Mouse (Mus musculus) intestine, embryonic 16.5 days (tissue): ENCODE measurements around the gene Tap1. TPM values are rescaled to one million over a fixed set of nuclear protein-coding genes. Genes with fewer than 3 reads are reported as not detected.
"Not testable (repeated sequence)": the region's sequence is repeated elsewhere in the genome, so short reads cannot be mapped to it uniquely, and the experiment has no call there.

Experiments
- ATAC-seq: fragments of 200-750 bp; cut with Nextera tagmentation; 2 replicates; pipeline ENCODE4 v1.8.0; 2017; ENCODE audit warnings: moderate TSS enrichment, moderate library complexity
- H3K27ac ChIP-seq: fragments of 300-500 bp; sonication (generic); 2 replicates; pipeline ENCODE4 v1.5.1; 2014; ENCODE audit warnings: mild to moderate bottlenecking, low read length
- H3K27me3 ChIP-seq: fragments of 300-500 bp; sonication (generic); replicated peaks from 2 replicates; pipeline ENCODE4 v1.6.1; 2014; ENCODE audit warnings: low read length, control low read depth, mixed read lengths; ENCODE audit not compliant: control insufficient read depth, insufficient read depth
- H3K36me3 ChIP-seq: fragments of 300-500 bp; sonication (generic); 2 replicates; pipeline ENCODE4 v1.6.1; 2014; ENCODE audit warnings: low read length, control low read depth; ENCODE audit not compliant: control insufficient read depth, insufficient read depth
- H3K4me1 ChIP-seq: fragments of 300-500 bp; sonication (generic); 2 replicates; pipeline ENCODE4 v1.6.1; 2014; ENCODE audit warnings: low read length, control low read depth, mixed read lengths; ENCODE audit not compliant: control insufficient read depth, insufficient read depth
- H3K4me2 ChIP-seq: fragments of 300-500 bp; sonication (generic); 2 replicates; pipeline ENCODE4 v1.6.1; 2014; ENCODE audit warnings: low read depth, low read length, control low read depth
- H3K4me3 ChIP-seq: fragments of 300-500 bp; sonication (generic); 2 replicates; pipeline ENCODE4 v1.5.1; 2014; ENCODE audit warnings: mild to moderate bottlenecking, low read length
- H3K9ac ChIP-seq: fragments of 300-500 bp; sonication (generic); 2 replicates; pipeline ENCODE4 v1.6.1; 2014; ENCODE audit warnings: low read depth, low read length
- H3K9me3 ChIP-seq: fragments of 300-500 bp; sonication (generic); 2 replicates; pipeline ENCODE4 v1.6.1; 2016; ENCODE audit warnings: low read length, control low read depth; ENCODE audit not compliant: control insufficient read depth
- WGBS: fragments of 180-500 bp; shearing (Covaris S2); extraction: QIAGEN DNeasy Blood & Tissue Kit; methylation state at CpG from one replicate; pipeline ENCODE4 v1.1.7; 2014; 5-methylcytosine and 5-hydroxymethylcytosine counted together
- polyA plus RNA-seq: library from polyadenylated mRNA; unstranded; fragments of >200 nt; fragmentation: Nextera tagmentation; extraction: Ambion mirVana; gene quantifications from 2 replicates; pipeline ENCODE4 v1.2.1, GENCODE M21; 2015

Gene Tap1
- polyA plus RNA-seq, 1 experiment from 2014 or later = 8.5 TPM

DNA sequence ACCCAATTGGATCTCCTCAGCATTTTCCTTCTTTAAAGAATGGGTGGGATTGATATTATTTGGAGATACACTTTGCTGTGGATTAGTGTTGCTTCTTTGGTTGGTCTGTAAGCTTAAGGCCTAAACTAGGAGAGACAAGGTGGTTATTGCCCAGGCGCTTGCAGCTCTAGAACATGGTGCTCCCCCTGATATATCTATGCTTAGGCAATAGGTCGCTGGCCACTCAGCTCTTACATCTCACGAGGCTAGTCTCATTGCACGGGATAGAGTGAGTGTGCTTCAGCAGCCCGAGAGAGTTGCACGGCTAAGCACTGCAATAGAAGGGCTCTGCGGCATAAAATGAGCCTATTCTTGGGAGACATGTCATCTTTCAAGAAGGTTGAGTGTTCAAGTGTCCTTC is 44.7 kb downstream of the Tap1 start:
- not testable (repeated sequence) for H3K27me3 ChIP-seq, H3K4me1 ChIP-seq, H3K36me3 ChIP-seq, H3K4me3 ChIP-seq, H3K9ac ChIP-seq, ATAC-seq, H3K4me2 ChIP-seq, H3K27ac ChIP-seq, H3K9me3 ChIP-seq
- 97% methylated on average over 5 of the region's 7 CpGs for WGBS

DNA sequence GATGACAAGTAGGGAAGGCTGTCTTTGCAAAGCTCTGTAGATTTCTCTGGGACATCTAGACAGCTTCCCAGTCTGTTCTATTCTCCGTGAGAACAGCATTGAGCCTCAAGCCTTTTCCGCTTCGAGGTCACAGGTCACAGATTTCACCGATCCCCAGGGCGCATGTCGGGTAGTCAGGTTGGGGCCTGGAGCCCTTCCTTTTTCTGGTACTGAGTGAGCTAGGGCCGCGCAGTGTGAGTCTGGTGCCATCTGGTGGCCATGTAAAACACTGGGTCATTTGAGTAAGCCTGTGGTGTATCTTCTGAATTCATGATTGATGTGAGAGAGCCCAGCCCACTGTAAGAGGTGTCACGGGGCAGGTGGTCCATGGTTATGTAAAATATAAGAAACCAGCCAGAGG is 47.6 kb downstream of the Tap1 start:
- ATAC-seq = 0 out of 2 replicates have a peak, but pooled peaks have one; percentile 52
- WGBS = 42% methylated on average over 9 of the region's 9 CpGs
- Histone ChIP-seq H3K4me3 (no peak overlapping the region), H3K36me3 (no peaks in the 10 kb centered on the region), H3K9me3 (no peaks in the 10 kb centered on the region), H3K27me3 (no peaks in the 10 kb centered on the region), H3K27ac (no peak overlapping the region), H3K9ac (no peak overlapping the region), H3K4me1 (no peaks in the 10 kb centered on the region), H3K4me2 (no peak overlapping the region)

DNA sequence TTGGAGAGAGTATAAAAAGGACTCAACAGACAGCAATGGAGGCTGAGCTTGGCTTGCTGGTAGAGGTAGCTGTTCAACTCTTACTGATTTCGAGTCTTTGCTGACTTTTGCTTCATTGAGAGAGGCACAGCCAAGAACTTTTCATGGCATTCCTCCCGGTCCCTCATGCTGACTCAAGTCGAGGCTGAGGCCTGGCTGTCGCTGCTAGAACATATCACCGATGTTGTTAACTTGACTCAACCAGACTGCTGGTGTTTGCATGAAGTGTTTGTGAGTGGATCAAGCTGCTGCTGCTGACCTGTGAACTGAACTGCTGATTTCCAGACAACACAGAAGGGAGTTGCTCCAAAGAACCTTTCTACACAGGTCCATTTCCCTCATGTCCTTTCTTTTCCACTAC is 49.3 kb downstream of the Tap1 start:
- no peaks in the 10 kb centered on the region for H3K36me3 ChIP-seq
- H3K9me3 ChIP-seq = peaks cover 1% of the 10 kb centered on the region; the same call in 1 of the 2 replicates
- H3K4me3 ChIP-seq = no peak overlapping the region
- H3K27me3 ChIP-seq = no peaks in the 10 kb centered on the region
- no peak overlapping the region for H3K4me2 ChIP-seq
- H3K9ac ChIP-seq = no peak overlapping the region
- 78% methylated on average over 5 of the region's 5 CpGs for WGBS
- H3K27ac ChIP-seq = no peak overlapping the region
- no peak for ATAC-seq
- H3K4me1 ChIP-seq = no peaks in the 10 kb centered on the region

- no peak overlapping the region for H3K4me3 ChIP-seq
- no peaks in the 10 kb centered on the region for H3K27me3 ChIP-seq
- H3K36me3 ChIP-seq = no peaks in the 10 kb centered on the region
- peaks cover 5% of the 10 kb centered on the region; the same call in 1 of the 2 replicates for H3K9me3 ChIP-seq
- WGBS = 80% methylated on average over 3 of the region's 3 CpGs
- no peak for ATAC-seq
- H3K27ac ChIP-seq = no peak overlapping the region
- H3K9ac ChIP-seq = no peak overlapping the region
- H3K4me1 ChIP-seq = no peaks in the 10 kb centered on the region
- no peak overlapping the region for H3K4me2 ChIP-seq
Measured at GRCm38 (mm10) chr17:34237741-34238140, 50.4 kb downstream of the Tap1 start.

GRCm38 (mm10) chr17:34238706-34239105 is 51.4 kb downstream of the Tap1 start, which contains the start of gene H2-Ob:
TSS of gene H2-Ob (plus strand) at chr17:34238903.
- peaks cover 5% of the 10 kb centered on the region; the same call in 1 of the 2 replicates for H3K9me3 ChIP-seq
- H3K4me1 ChIP-seq = no peaks in the 10 kb centered on the region
- H3K27me3 ChIP-seq = no peaks in the 10 kb centered on the region
- no peak for ATAC-seq
- H3K4me3 ChIP-seq = no peak within 1 kb of the TSS
- H3K36me3 ChIP-seq = no peaks in the 10 kb centered on the region
- peak within 1 kb of the TSS; percentile 33; the same call in 1 of the 2 replicates for H3K27ac ChIP-seq
- H3K4me2 ChIP-seq = no peak within 1 kb of the TSS
- H3K9ac ChIP-seq = no peak within 1 kb of the TSS
- WGBS = 55% methylated on average over 3 of the region's 3 CpGs

- Histone ChIP-seq H3K27ac (peak overlapping the region; percentile 33; the same call in 1 of the 2 replicates), H3K27me3 (no peaks in the 10 kb centered on the region), H3K9me3 (peaks cover 5% of the 10 kb centered on the region; the same call in 1 of the 2 replicates), H3K9ac (no peak overlapping the region), H3K4me2 (no peak overlapping the region; the same call in 1 of the 2 replicates), H3K36me3 (no peaks in the 10 kb centered on the region), H3K4me1 (no peaks in the 10 kb centered on the region), H3K4me3 (no peak overlapping the region)
- WGBS = 53% methylated on average over 10 of the region's 10 CpGs
- no peak for ATAC-seq
Measured at GRCm38 (mm10) chr17:34239601-34240041, 52.3 kb downstream of the Tap1 start.

GRCm38 (mm10) chr17:34240366-34240765 is 53.0 kb downstream of the Tap1 start:
- ATAC-seq = no peak
- Histone ChIP-seq H3K4me2 (no peak overlapping the region), H3K4me1 (no peaks in the 10 kb centered on the region), H3K9me3 (peaks cover 5% of the 10 kb centered on the region; the same call in 1 of the 2 replicates), H3K4me3 (no peak overlapping the region), H3K27me3 (no peaks in the 10 kb centered on the region), H3K9ac (no peak overlapping the region), H3K36me3 (no peaks in the 10 kb centered on the region), H3K27ac (no peak overlapping the region)
- 61% methylated on average over 3 of the region's 3 CpGs for WGBS

DNA sequence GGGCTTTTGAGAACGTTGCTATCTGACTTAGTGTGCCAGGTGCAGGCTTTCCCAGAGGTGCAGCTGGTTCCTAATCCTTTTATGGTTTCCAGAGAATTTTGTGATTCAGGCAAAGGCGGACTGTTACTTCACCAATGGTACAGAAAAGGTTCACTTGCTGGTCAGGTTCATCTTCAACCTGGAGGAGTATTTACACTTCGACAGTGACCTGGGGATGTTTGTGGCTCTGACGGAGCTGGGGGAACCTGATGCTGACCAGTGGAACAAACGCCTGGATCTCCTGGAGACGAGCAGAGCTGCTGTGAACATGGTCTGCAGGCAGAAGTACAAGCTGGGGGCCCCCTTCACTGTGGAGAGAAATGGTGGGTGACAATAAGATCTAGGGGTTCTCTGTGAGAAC is 53.6 kb downstream of the Tap1 start:
- Histone ChIP-seq H3K27me3 (no peaks in the 10 kb centered on the region), H3K4me2 (no peak overlapping the region), H3K9me3 (peaks cover 5% of the 10 kb centered on the region; the same call in 1 of the 2 replicates), H3K9ac (no peak overlapping the region), H3K4me3 (no peak overlapping the region), H3K27ac (no peak overlapping the region), H3K4me1 (no peaks in the 10 kb centered on the region), H3K36me3 (no peaks in the 10 kb centered on the region)
- no peak for ATAC-seq
- 71% methylated on average over 6 of the region's 6 CpGs for WGBS

- 73% methylated on average over 4 of the region's 4 CpGs for WGBS
- H3K27ac ChIP-seq = no peak overlapping the region
- H3K4me2 ChIP-seq = no peak overlapping the region
- peaks cover 5% of the 10 kb centered on the region; the same call in 1 of the 2 replicates for H3K9me3 ChIP-seq
- no peak for ATAC-seq
- no peak overlapping the region for H3K4me3 ChIP-seq
- no peaks in the 10 kb centered on the region for H3K36me3 ChIP-seq
- H3K4me1 ChIP-seq = no peaks in the 10 kb centered on the region
- no peak overlapping the region for H3K9ac ChIP-seq
- H3K27me3 ChIP-seq = no peaks in the 10 kb centered on the region; the same call in 1 of the 2 replicates
Measured at GRCm38 (mm10) chr17:34244656-34245055, 57.3 kb downstream of the Tap1 start.
